Mouse (Mus musculus) right cerebral cortex, adult 2 months (tissue): Measurements from ENCODE around the gene Vps25.

Experiments
- DNase-seq, 2 experiments: peaks; one replicate each; pipeline ENCODE4 v3.0.0; 2021 to 2022; ENCODE audit warnings: low spot score in 2 of 2

Vps25 gene

GRCm38 (mm10) chr11:101253613-101254389 is at the start of gene Vps25:
TSS of gene Vps25 (plus strand) at chr11:101253707.
- peak; percentile 87 to 89 for DNase-seq

GRCm38 (mm10) chr11:101211970-101212369 is 41.5 kb upstream of the Vps25 start:
- DNase-seq: peak in 1 of 2 experiments; percentile 26

GRCm38 (mm10) chr11:101216936-101217335 is 36.6 kb upstream of the Vps25 start:
- DNase-seq: no peak

GRCm38 (mm10) chr11:101218436-101219055 is 35.0 kb upstream of the Vps25 start:
- no peak for DNase-seq

DNA sequence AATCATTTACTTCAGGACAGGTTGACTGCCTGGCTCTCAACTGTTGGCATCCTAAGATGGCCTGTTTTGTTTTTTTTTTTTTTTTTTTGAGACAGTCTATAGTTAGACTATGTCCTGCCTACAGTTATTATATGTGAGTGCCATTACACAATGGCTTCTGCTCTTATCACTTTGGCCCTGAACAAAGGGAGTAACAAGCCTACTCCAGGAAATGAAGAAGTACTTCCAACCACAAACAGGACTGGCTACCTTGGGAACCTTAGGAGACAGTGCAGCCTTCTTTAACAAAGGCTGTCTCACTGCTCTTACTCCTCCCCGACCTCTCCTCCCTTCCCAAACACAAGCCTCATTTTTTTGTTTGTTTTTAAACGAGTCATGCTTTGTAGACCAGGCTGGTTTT is 32.7 kb upstream of the Vps25 start:
- no peak for DNase-seq

- no peak for DNase-seq
Observed at GRCm38 (mm10) chr11:101221306-101221986, 32.1 kb upstream of the Vps25 start.

- no peak for DNase-seq
Observed at GRCm38 (mm10) chr11:101224337-101224736, 29.2 kb upstream of the Vps25 start.

GRCm38 (mm10) chr11:101225331-101226064 is 28.0 kb upstream of the Vps25 start:
- DNase-seq: no peak

DNA sequence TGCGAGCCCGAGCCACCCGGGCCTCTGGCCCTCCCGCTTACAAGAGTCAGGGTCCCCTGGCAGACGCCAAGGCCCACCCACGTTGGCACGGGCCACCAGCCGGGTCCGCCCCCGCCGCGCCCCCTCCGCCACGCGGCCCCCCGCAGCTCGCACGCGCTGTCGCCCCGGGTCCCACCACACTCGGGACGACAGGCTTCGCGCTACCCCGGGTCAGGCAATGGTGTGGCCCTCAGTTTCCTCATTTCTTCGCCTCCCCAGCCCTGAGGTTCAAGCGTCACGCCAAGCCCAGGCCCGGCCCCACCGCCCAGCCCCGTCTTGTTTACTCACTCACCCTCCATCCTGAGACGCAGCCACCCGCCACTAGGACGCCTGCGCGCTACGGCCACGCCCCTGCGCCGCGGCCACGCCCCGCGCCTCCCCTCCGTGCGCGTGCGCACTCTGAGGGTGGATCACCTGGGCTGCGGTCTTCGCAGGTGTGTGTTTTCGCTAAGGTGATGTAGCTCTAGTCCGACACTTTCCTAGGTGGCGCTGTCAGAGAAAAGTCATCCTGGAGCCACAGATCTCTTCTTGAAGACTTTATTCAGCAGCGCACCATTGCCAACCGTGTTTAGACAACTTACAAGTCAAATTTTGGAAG is 27.3 kb upstream of the Vps25 start, which contains the start of gene Ezh1:
Gene Ezh1 (minus strand): TSS at position 399 of the 637 bp plus-strand sequence.
- DNase-seq: peak; percentile 88 to 91

DNA sequence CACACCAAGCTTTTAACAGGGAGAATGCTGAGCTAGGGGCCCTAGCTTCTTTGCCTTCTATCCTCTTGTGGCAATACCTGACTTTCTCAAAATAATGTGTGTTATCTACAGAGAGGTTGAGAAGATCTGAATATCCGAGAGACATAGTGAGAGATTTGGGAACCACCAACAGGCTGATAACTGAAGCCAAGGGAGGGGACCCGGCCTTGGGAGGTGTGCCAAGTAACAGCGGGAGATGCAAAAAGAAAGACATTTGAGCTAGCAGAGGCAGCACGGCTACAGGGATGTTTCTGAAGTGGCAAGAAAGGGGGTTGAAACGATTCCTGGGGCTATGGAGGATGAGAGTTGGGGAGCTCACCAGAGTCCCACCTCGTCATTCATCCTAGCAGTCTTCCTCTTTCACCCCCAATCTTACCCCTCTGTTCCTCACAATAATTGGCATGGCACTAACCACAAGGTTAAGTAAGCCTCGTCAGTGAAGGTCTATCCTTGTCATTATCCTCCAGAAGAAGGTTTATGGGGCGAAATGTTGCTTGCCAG is 24.1 kb upstream of the Vps25 start:
- no peak for DNase-seq

- no peak for DNase-seq
Observed at GRCm38 (mm10) chr11:101230061-101230511, 23.4 kb upstream of the Vps25 start.

GRCm38 (mm10) chr11:101230526-101230925 is 23.0 kb upstream of the Vps25 start:
- DNase-seq: no peak

DNA sequence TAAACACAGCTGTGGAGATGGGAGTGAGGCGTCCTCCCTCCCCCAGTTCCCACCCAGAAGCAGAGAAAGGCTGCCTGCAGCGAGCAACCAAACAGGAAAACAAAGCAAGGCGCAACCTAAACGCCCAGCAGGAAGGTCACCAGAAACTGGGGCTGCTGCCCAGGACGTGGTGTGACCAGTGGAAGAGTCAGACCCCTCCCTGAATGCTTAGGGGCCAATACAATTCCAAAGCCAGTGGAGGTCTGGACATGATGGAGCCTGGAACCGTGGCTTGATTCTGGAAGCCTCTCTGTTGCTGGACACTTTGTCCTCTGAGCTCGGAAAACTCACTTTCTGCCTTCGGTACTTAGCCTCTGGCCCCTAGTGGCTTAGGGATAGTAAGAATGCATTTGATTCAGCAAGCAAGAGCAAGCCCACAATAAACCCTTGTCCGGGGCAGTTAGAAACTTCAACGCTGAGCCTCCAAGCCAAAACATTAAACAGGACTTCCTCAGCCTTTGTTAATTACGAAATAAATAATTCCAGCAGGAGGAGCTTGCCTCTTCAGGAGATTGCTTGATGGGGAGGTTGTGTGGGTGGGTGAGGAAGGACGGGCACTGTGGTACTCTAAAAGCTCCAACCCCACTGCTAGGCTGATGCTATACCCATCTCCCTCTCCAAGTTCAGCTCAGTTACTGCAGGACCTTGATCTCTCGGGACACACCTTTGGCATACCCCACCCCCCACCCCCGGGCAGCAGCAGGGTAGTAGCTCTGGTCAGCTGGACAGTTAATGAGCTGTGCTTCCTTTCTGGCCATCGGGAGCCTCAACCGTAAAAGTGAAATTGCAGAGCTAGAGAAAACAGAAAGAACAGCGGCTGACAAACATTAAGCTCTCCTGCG is 22.3 kb upstream of the Vps25 start:
- peak in 1 of 2 experiments; percentile 18 for DNase-seq

DNA sequence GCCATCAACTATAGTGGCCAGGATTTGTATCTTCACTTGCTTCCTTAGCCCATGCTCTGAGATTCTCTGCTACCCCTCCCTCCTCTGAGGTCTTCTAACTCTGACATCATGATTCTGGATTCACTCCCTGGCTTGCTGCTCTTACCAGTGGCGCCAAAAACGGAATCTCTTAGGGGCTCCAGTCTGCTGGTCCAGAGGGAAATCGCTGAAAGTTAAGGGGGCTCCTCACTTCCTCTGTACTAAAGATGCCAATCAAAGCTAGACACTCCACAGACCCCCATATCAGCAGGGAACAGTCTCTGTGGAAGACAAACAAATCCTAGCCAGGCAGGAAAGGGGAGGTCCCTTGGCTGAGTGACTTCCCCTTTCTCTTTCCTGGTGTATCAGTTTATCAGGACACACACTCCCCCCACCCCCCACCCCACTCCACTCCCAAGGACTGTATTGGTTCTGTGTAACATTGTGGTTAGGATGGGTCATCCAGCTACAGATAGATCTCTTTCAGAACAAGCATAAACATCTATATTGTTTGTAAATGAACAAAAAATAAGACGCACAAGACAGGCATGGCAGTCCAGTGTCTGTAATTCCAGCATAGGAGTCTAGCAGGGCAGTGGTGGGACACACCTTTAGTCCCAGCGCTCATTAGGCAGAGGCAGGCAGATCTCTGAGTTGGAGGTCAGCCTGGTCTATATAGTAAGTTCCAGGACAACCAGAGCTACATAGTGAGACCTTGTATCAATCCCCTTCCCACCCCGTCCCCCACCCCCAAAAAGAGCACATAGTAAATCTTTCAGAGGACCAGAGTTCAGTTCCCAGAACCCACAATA is 21.3 kb upstream of the Vps25 start:
- no peak for DNase-seq

- no peak for DNase-seq
Observed at GRCm38 (mm10) chr11:101233240-101233639, 20.3 kb upstream of the Vps25 start.

DNA sequence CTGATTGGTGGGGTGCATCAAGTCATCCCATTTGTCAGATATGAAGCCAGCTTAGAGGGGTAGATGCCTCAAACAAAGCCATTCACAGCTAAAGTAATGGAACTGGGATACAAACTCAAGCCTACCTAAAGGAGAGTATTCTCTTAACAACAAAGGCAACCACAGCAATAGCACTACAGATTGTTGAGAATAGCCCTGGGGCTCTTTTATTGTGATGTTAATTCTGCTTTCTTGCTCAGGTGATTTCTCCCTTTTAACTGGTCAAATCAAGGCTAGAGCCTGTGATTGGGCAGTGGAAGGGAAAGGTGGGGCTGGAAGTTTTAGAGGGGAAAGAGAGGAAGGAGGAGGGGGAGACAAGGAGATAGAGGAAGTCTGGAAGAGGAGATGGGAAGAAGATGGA is 19.4 kb upstream of the Vps25 start:
- no peak for DNase-seq

- DNase-seq: no peak
Observed at GRCm38 (mm10) chr11:101235429-101235828, 18.1 kb upstream of the Vps25 start.

DNA sequence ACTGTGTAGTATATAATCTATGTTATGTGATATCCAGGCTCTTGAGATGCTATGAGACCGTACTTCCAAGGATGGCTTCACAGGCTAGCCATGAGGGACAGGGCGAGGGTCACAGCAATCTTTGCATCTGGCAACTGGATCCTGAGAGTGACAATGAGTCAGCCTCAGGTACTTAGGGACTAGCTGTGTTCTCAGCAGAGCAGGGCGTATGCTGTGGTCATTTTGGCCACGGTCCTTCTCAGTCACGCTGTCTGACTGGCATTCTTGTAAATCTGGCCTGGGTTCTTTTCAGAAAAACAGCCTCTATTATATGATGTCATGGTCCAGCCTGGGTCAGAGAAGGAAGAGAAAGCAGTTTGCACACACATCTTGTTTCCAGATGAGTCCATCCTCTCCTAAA is 16.7 kb upstream of the Vps25 start:
- DNase-seq: no peak

GRCm38 (mm10) chr11:101238071-101238647 is 15.3 kb upstream of the Vps25 start:
- DNase-seq: peak in 1 of 2 experiments; percentile 31
